Mouse (Mus musculus): Measurements from ENCODE around the gene Nqo1.

DNA sequence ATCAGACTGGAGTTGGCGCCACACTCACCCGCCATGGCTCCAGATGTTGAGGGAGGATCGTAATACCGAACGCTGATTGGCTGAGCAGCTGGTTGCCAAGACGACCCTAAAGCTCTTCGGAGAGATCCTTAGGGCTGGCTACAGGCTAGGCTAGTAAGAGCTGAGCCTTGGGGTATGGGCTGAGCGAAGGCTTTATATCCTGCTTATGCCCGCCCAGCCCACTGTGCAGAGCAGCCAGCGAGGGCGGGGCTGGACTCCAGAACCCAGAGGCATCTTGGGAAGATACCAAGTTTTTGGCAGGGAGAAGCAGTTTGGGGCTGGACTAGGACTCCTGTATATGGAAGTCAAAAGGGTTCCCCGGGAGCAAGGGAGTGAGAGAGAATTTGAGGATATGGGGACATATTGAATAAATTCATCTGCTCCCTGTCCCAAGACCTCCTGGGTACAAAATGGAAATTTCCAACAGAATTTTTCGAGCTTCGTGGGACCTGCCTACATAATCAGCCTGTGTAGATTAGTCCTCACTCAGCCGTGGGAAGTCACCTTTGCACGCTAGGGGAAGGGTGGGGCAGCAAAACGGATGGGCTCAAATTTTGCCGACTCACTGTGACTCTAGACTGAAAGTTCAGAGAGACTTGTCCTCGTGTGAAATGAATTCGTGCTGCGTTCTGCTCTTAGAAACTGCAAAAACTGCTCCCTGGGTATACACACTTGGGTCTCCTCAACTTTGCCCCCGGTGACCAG, at the start of gene Nqo1:
- TF ChIP-seq POLR2A (IDR thresholded peaks at IDR 0.05; ENCODE audit: control insufficient read depth, low read depth, low read length) (peak; percentile 42; the same call in 1 of the 2 replicates), CTCF (IDR thresholded peaks at IDR 0.05; ENCODE audit: control insufficient read depth, insufficient read depth, insufficient replicate concordance, low read depth, low read length) (no peak)
